Mouse (Mus musculus): ENCODE data around the gene Adra1b. TPM values are rescaled to one million over a fixed set of nuclear protein-coding genes. Genes with fewer than 3 reads are reported as not detected.

The Adra1b gene
- total and polyA plus RNA-seq, 3 experiments: not detected

DNA sequence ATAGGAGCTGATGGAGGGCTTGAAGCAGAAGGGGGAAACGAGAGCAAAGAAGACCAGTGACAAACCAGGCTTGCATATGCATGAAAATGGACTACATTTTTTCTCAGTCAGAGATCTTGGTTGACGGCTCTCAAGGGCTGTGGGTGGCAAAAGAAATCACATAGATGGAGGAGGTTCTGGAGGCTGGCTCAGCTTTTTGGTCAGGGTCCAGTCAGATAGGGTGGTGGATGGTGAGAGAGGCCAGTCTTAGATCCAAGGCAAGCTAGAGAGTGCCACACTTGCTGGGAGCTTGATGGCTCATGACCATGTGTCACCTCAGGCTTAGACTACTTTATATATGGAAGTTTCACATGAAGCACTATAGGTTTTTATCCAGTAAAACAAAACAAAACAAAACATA lies 42.8 kb upstream of the Adra1b start:
- H3K4me1 ChIP-seq (ENCODE audit: control insufficient read depth in 1 of 2, insufficient read depth in 2 of 2, low read length in 2 of 2): no peaks in the 10 kb centered on the region
- DNase-seq (ENCODE audit: low read depth, low spot score): no peak
- H3K27me3 ChIP-seq (ENCODE audit: control insufficient read depth in 1 of 2, insufficient read depth in 2 of 2, low read length in 2 of 2): no peaks in the 10 kb centered on the region
- H3K9ac ChIP-seq (ENCODE audit: control insufficient read depth, low read depth, low read length, poor library complexity, severe bottlenecking): no peak overlapping the region
- H3K27ac ChIP-seq (ENCODE audit: control insufficient read depth, low read depth, low read length): no peak overlapping the region
- H3K36me3 ChIP-seq (ENCODE audit: control insufficient read depth in 1 of 2, insufficient read depth in 2 of 2, low read length in 2 of 2): no peaks in the 10 kb centered on the region
- no peaks in the 10 kb centered on the region for H3K79me2 ChIP-seq (ENCODE audit: control insufficient read depth, insufficient read depth, low read length, poor library complexity)
- no peak overlapping the region for H3K4me3 ChIP-seq (ENCODE audit: control insufficient read depth in 1 of 2, insufficient read depth in 1 of 2, low read depth in 2 of 2, low read length in 2 of 2)
- H3K9me3 ChIP-seq (replicated peaks; ENCODE audit: insufficient read depth, low read length): no peaks in the 10 kb centered on the region
- TF ChIP-seq MAFK (IDR thresholded peaks at IDR 0.05; ENCODE audit: borderline replicate concordance, low read depth, low read length) (no peak), NRF1 (IDR thresholded peaks at IDR 0.05; ENCODE audit: insufficient read depth, low read depth, low read length, poor library complexity, severe bottlenecking) (no peak), POLR2AphosphoS2 (IDR thresholded peaks at IDR 0.05; ENCODE audit: low read length) (no peak), MAX (IDR thresholded peaks at IDR 0.05; ENCODE audit: low read length) (no peak), CHD1 (IDR thresholded peaks at IDR 0.05; ENCODE audit: low read depth, low read length) (no peak), RCOR1 (IDR thresholded peaks at IDR 0.05; ENCODE audit: low read depth, low read length) (no peak), POLR2AphosphoS5 (IDR thresholded peaks at IDR 0.05; ENCODE audit: borderline replicate concordance, low read depth, low read length) (no peak), ZMIZ1 (IDR thresholded peaks at IDR 0.05; ENCODE audit: low read depth, low read length) (no peak), MAZ (IDR thresholded peaks at IDR 0.05; ENCODE audit: low read depth, low read length) (no peak), E2F4 (IDR thresholded peaks at IDR 0.05; ENCODE audit: borderline replicate concordance, low read depth, low read length) (no peak), HCFC1 (IDR thresholded peaks at IDR 0.05; ENCODE audit: low read depth, low read length) (no peak), MYB (IDR thresholded peaks at IDR 0.05; ENCODE audit: low read depth, low read length) (no peak), SMC3 (IDR thresholded peaks at IDR 0.05; ENCODE audit: low read depth, low read length) (no peak), MEF2A (IDR thresholded peaks at IDR 0.05; ENCODE audit: extremely low read depth, insufficient replicate concordance, low read depth, low read length, poor library complexity, severe bottlenecking) (no peak), SIN3A (IDR thresholded peaks at IDR 0.05; ENCODE audit: low read length) (no peak), RAD21 (IDR thresholded peaks at IDR 0.05; ENCODE audit: low read depth, low read length) (no peak), GABPA (IDR thresholded peaks at IDR 0.05; ENCODE audit: low read depth, low read length) (no peak), EP300 (IDR thresholded peaks at IDR 0.05; ENCODE audit: low read depth in 1 of 2, low read length in 2 of 2) (no peak), JUND (IDR thresholded peaks at IDR 0.05; ENCODE audit: low read depth, low read length) (no peak)

DNA sequence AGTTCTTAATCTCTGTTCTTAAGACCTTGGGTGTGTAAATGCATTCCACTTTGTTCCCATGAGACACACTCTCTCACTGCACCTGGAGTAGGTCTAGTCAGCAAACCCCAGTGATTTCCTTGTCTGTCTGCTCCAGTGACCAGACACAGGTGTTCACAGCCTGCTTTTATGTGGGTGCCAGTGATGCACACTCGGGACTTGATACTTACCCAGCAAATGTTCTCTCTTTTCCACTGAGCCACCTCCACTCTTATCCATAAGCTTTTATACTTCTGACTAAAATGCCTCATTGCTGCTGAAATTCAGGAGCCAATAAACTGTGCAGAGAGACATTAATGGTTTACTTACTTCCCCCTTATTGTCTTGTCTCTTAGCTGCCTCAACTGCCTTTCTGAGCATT lies 42.2 kb upstream of the Adra1b start:
- TF ChIP-seq MAFK (IDR thresholded peaks at IDR 0.05; ENCODE audit: borderline replicate concordance, low read depth, low read length): no peak
- no peak for TF ChIP-seq POLR2A (IDR thresholded peaks at IDR 0.05; ENCODE audit: control insufficient read depth in 1 of 2, insufficient read depth in 1 of 2, low read depth in 1 of 2, low read length in 2 of 2, poor library complexity in 1 of 2)
- TF ChIP-seq ZC3H11A (IDR thresholded peaks at IDR 0.05; ENCODE audit: low read depth, low read length): no peak
- no peak for TF ChIP-seq ZKSCAN1 (IDR thresholded peaks at IDR 0.05; ENCODE audit: low read depth, low read length)
- TF ChIP-seq EP300 (IDR thresholded peaks at IDR 0.05; ENCODE audit: low read depth in 1 of 2, low read length in 2 of 2): no peak
- TF ChIP-seq RCOR1 (IDR thresholded peaks at IDR 0.05; ENCODE audit: low read depth, low read length): no peak
- TF ChIP-seq JUND (IDR thresholded peaks at IDR 0.05; ENCODE audit: low read depth, low read length): no peak
- TF ChIP-seq USF1 (IDR thresholded peaks at IDR 0.05; ENCODE audit: low read depth, low read length): no peak
- no peak for TF ChIP-seq TBP (IDR thresholded peaks at IDR 0.05; ENCODE audit: low read depth, low read length)
- TF ChIP-seq TCF12 (IDR thresholded peaks at IDR 0.05; ENCODE audit: low read depth, low read length): no peak
- no peak for TF ChIP-seq UBTF (IDR thresholded peaks at IDR 0.05; ENCODE audit: borderline replicate concordance, insufficient read depth, low read depth, low read length)
- no peak for TF ChIP-seq ZNF384 (IDR thresholded peaks at IDR 0.05; ENCODE audit: low read depth, low read length)

More for the DNA sequence above, 42.2 kb upstream of the Adra1b start:
- Histone ChIP-seq H3K4me1 (ENCODE audit: control insufficient read depth in 1 of 2, insufficient read depth in 2 of 2, low read length in 2 of 2) (no peaks in the 10 kb centered on the region), H3K27ac (ENCODE audit: control insufficient read depth, low read depth, low read length) (no peak overlapping the region), H3K27me3 (ENCODE audit: control insufficient read depth in 1 of 2, insufficient read depth in 2 of 2, low read length in 2 of 2) (no peaks in the 10 kb centered on the region), H3K36me3 (ENCODE audit: control insufficient read depth in 1 of 2, insufficient read depth in 2 of 2, low read length in 2 of 2) (no peaks in the 10 kb centered on the region), H3K79me2 (ENCODE audit: control insufficient read depth, insufficient read depth, low read length, poor library complexity) (no peaks in the 10 kb centered on the region), H3K9ac (ENCODE audit: control insufficient read depth, low read depth, low read length, poor library complexity, severe bottlenecking) (no peak overlapping the region), H3K4me3 (ENCODE audit: control insufficient read depth in 1 of 2, insufficient read depth in 1 of 2, low read depth in 2 of 2, low read length in 2 of 2) (no peak overlapping the region), H3K9me3 (replicated peaks; ENCODE audit: insufficient read depth, low read length) (no peaks in the 10 kb centered on the region)
- no peak for DNase-seq (ENCODE audit: low read depth, low spot score)

Measured in MEL (cell line).